Mouse (Mus musculus) layer of hippocampus, adult 2 months (tissue): ENCODE measurements around the gene Osbpl8. TPM values are rescaled to one million over a fixed set of nuclear protein-coding genes. Genes with fewer than 3 reads are reported as not detected.
"Not testable (repeated sequence)": the region's sequence is repeated elsewhere in the genome, so short reads cannot be mapped to it uniquely, and the experiment has no call there.

Experiments
- DNase-seq, 2 experiments: peaks; one replicate each; pipeline ENCODE4 v3.0.0; 2022; ENCODE audit warnings: low spot score in 2 of 2
- H3K27ac ChIP-seq: fragments of 200-600 bp; 2 replicates; pipeline ENCODE4 v1.8.1; 2022
- H3K4me3 ChIP-seq: fragments of 200-600 bp; 2 replicates; pipeline ENCODE4 v1.8.1; 2022; ENCODE audit warnings: mild to moderate bottlenecking
- CTCF ChIP-seq: fragments of 200-600 bp; conservative IDR thresholded peaks from 2 replicates; pipeline ENCODE4 v1.8.1; 2022; ENCODE audit warnings: antibody characterized with exemption, mild to moderate bottlenecking, moderate library complexity
- total RNA-seq, 2 experiments: library from RNA; stranded (reverse); gene quantifications; 2 replicates each; pipeline ENCODE4 v1.2.3; 2021

Gene Osbpl8
- total RNA-seq, 2 experiments from 2014 or later = 60.8 to 60.9 TPM

DNA sequence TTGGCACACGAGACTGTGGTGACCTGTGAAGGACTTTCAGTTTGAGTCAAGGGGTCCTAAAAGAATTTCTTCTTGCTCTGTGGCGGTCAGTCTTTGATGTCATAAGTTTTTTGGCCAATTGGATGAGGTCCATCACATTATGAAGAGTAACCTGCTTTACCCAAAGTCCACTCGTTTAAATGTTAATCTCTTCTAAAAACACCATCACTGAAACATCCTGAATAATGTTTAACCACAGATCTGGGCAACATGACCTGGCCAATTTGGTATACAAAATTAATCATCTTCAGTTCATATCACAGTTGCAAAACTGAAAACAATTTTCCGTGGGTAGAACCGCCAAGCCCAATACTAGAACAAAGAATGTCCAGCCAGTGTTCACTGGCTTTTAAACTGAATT lies 31.3 kb upstream of the Osbpl8 start:
- no peak overlapping the region for H3K4me3 ChIP-seq
- no peak for TF ChIP-seq CTCF
- DNase-seq = no peak
- no peak overlapping the region for H3K27ac ChIP-seq

DNA sequence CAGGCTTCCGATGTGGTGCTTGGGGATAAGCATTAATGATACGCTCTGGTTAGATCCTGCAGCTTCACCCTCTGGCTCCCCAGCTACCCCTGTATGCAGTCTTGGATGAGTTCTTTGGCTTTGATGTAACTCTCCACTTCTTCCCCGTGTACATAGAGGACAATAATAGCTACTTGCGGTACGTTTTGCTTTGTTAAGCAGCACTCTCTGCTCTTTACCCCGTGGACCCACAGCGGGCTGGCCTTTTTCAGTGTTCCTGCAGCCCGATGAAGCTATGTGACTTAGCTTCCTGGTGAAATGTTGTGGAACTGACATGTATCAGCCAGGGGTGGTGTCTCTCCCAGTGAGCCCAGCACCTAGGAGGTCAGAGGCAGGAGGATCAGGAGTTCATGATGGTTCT lies 30.6 kb upstream of the Osbpl8 start:
- Histone ChIP-seq H3K4me3 (no peak overlapping the region), H3K27ac (no peak overlapping the region)
- DNase-seq = no peak
- TF ChIP-seq CTCF = no peak

GRCm38 (mm10) chr10:111134412-111134957 lies 30.1 kb upstream of the Osbpl8 start:
- DNase-seq = peak in 1 of 2 experiments; percentile 17
- no peak for TF ChIP-seq CTCF

DNA sequence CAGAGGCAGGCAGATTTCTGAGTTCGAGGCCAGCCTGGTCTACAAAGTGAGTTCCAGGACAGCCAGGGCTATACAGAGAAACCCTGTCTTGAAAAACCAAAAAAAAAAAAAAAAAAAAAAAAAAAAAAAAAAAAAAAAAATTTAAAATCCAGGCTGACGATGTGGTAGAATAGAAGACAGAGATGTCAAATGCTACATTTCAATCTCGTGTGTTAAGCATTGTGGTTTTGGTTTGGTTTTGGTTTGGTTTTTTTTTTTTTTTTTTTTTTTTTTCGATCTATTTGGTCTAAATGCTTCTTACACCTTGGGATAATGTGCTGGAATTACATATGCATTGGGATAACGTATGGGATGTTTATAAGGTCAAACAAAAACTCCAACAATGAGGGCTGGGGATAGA lies 28.2 kb upstream of the Osbpl8 start:
- H3K4me3 ChIP-seq, H3K27ac ChIP-seq, DNase-seq: not testable (repeated sequence)

More at GRCm38 (mm10) chr10:111134412-111134957, 30.1 kb upstream of the Osbpl8 start:
- Histone ChIP-seq H3K4me3 (no peak overlapping the region), H3K27ac (no peak overlapping the region)

- DNase-seq = no peak
- TF ChIP-seq CTCF = no peak
- Histone ChIP-seq H3K4me3 (no peak overlapping the region), H3K27ac (no peak overlapping the region)
Measured at GRCm38 (mm10) chr10:111137905-111138304, 26.6 kb upstream of the Osbpl8 start.

- Histone ChIP-seq H3K27ac (no peak overlapping the region), H3K4me3 (no peak overlapping the region)
- TF ChIP-seq CTCF = no peak
- no peak for DNase-seq
Measured at GRCm38 (mm10) chr10:111139170-111139569, 25.4 kb upstream of the Osbpl8 start.

DNA sequence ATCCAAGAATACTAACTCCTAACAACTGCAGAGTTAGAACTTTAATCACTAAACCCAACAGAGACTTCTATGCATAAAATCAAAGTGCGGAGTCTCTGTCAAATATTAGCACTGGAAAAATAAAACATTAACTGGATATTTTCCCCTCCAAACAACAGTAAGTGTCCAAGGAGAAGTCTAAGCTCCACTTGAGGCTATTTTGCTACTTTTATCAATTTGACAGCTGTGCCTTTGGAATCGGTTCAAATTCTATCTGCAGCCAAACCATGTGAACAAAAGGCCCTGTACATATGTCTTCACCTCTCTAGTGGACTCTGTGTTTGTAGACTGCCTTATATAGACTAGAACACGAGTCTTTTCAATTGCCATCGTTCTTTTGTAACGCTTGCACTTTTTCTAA lies 24.7 kb upstream of the Osbpl8 start:
- DNase-seq = no peak
- TF ChIP-seq CTCF = no peak
- Histone ChIP-seq H3K4me3 (no peak overlapping the region), H3K27ac (no peak overlapping the region)

- no peak overlapping the region for H3K27ac ChIP-seq
- TF ChIP-seq CTCF = no peak
- DNase-seq = no peak
Measured at GRCm38 (mm10) chr10:111144371-111144959, 20.1 kb upstream of the Osbpl8 start.

GRCm38 (mm10) chr10:111149761-111150160 lies 14.8 kb upstream of the Osbpl8 start:
- Histone ChIP-seq H3K4me3 (no peak overlapping the region), H3K27ac (no peak overlapping the region)
- no peak for DNase-seq
- no peak for TF ChIP-seq CTCF

More at GRCm38 (mm10) chr10:111144371-111144959, 20.1 kb upstream of the Osbpl8 start:
- H3K4me3 ChIP-seq = no peak overlapping the region

GRCm38 (mm10) chr10:111155065-111155464 lies 9.5 kb upstream of the Osbpl8 start:
- H3K4me3 ChIP-seq = no peak overlapping the region
- H3K27ac ChIP-seq = no peak overlapping the region
- no peak for TF ChIP-seq CTCF
- DNase-seq = no peak

DNA sequence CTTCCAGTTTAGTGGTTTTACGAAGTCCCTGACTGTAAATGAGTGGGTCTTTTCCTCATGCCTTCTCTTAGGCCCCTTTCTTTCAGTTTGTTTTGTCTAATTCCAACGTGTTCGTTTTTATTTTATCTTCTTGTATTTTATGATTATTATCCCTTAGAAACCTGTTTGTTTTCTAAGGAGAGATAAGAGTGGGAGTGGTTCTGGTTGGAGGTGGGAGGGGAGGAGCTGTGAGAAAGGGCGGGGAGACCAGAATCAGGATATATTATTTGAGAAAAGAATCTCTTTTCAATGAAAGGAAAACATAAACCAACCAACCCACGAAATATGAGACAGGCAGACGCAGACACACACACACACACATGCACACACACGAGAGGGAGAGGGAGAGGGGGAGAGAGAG lies 9.0 kb upstream of the Osbpl8 start:
- no peak for DNase-seq
- Histone ChIP-seq H3K4me3 (no peak overlapping the region), H3K27ac (no peak overlapping the region)
- no peak for TF ChIP-seq CTCF

DNA sequence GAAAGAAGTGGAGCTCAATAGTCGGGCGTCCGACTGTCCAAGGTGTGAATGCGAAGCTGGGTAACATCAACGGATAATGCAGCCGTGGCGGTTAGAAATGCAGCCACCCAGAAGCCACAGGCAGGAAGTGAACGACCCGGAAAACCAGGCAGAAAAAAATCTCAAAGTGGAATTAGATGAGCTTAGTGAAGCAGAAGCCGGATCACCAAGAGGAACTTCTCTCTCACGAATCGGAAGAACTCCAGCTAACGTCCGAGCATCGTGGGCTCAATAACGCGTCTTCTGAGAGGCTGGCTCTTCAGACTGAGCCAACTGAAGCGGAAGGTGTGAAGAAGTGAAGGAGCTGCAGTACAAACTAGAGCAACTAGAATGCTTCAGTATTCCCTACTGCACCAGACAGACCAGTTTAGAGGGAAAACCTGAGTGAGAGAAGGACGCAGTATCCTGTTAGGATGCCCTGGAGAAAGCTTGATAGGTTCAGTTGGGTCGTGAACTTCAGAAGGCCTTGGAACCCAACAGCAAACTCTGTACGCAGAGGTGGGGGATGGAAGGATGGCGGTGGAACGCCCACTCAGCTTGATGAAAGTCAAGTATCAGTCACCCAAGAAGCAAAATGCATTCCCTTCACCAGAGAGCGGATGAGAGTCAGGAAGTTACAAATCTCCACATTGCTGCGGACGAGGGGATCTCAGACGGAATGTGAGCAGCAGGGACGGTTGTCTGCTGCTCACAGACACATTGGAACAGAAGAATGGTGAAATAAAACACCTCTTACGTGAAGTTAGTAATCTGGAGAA lies 8.0 kb upstream of the Osbpl8 start:
- DNase-seq = no peak
- no peak for TF ChIP-seq CTCF
- H3K4me3 ChIP-seq = no peak overlapping the region
- no peak overlapping the region for H3K27ac ChIP-seq

GRCm38 (mm10) chr10:111157241-111157659 lies 7.3 kb upstream of the Osbpl8 start:
- Histone ChIP-seq H3K27ac (no peak overlapping the region), H3K4me3 (no peak overlapping the region)
- DNase-seq = no peak
- TF ChIP-seq CTCF = no peak
